Mouse (Mus musculus): ENCODE data around the gene Taf15.

GRCm38 (mm10) chr11:83429355-83429754 lies 43.5 kb upstream of the Taf15 start, which contains the start of gene Gas2l2:
- TF ChIP-seq CTCF (IDR thresholded peaks at IDR 0.05; ENCODE audit: low read depth) (no peak), EP300 (optimal IDR thresholded peaks at IDR 0.05) (no peak)
